Mouse (Mus musculus) thymus, adult 2 months (tissue): ENCODE measurements around the gene Cfd. TPM values are rescaled to one million over a fixed set of nuclear protein-coding genes. Genes with fewer than 3 reads are reported as not detected.

Source experiments
- DNase-seq: peaks from one replicate; pipeline ENCODE4 v3.0.0; 2021
- H3K27ac ChIP-seq: fragments of 200-500 bp; 2 replicates; pipeline ENCODE4 v1.5.1; 2012; ENCODE audit warnings: low read length, control low read depth; ENCODE audit not compliant: control insufficient read depth, insufficient read depth
- H3K27me3 ChIP-seq: fragments of 200-500 bp; 2 replicates; pipeline ENCODE4 v1.6.1; 2012; ENCODE audit warnings: mild to moderate bottlenecking, low read length, moderate library complexity, mixed read lengths; ENCODE audit not compliant: control insufficient read depth, insufficient read depth
- H3K36me3 ChIP-seq: fragments of 200-500 bp; 2 replicates; pipeline ENCODE4 v1.6.1; 2012; ENCODE audit warnings: mild to moderate bottlenecking, low read length, moderate library complexity; ENCODE audit not compliant: control insufficient read depth, insufficient read depth
- H3K4me1 ChIP-seq: fragments of 200-500 bp; replicated peaks from 2 replicates; pipeline ENCODE4 v1.6.1; 2012; ENCODE audit warnings: low read length; ENCODE audit not compliant: control insufficient read depth, insufficient read depth
- H3K4me3 ChIP-seq: fragments of 200-500 bp; 2 replicates; pipeline ENCODE4 v1.5.1; 2012; ENCODE audit warnings: mild to moderate bottlenecking, low read length, control low read depth, moderate library complexity; ENCODE audit not compliant: control insufficient read depth, insufficient read depth
- CTCF ChIP-seq: fragments of 200-500 bp; IDR thresholded peaks from 2 replicates; pipeline ENCODE4 v1.5.1; 2012; ENCODE audit warnings: mild to moderate bottlenecking, control low read depth, low read length, moderate library complexity, borderline replicate concordance; ENCODE audit not compliant: control insufficient read depth, poor library complexity, insufficient read depth; ENCODE audit errors: extremely low read depth
- POLR2A ChIP-seq: fragments of 200-500 bp; IDR thresholded peaks from 2 replicates; pipeline ENCODE4 v1.6.1; 2012; ENCODE audit warnings: mild to moderate bottlenecking, low read length, control low read depth, moderate library complexity; ENCODE audit not compliant: control insufficient read depth, poor library complexity, insufficient read depth; ENCODE audit errors: extremely low read depth
- WGBS: fragments of 180-500 bp; shearing (Covaris S2); methylation state at CpG from one replicate; pipeline ENCODE4 v1.1.7; 2018; 5-methylcytosine and 5-hydroxymethylcytosine counted together
- polyA plus RNA-seq: library from polyadenylated mRNA; depleted of rRNA; stranded (reverse); fragments of >200 nt; gene quantifications from 2 replicates; pipeline ENCODE4 v1.2.3, GENCODE M21; 2012

Cfd gene
- polyA plus RNA-seq, 1 experiment: 1,248 TPM

GRCm38 (mm10) chr10:79865189-79865601, 25.5 kb upstream of the Cfd start:
- no peaks in the 10 kb centered on the region for H3K4me1 ChIP-seq
- WGBS: 93% methylated on average over 12 of the region's 12 CpGs
- no peak for DNase-seq
- TF ChIP-seq POLR2A (no peak), CTCF (no peak)
- no peak overlapping the region for H3K27ac ChIP-seq
- peaks cover 40% of the 10 kb centered on the region for H3K36me3 ChIP-seq
- no peaks in the 10 kb centered on the region for H3K27me3 ChIP-seq
- H3K4me3 ChIP-seq: no peak overlapping the region

DNA sequence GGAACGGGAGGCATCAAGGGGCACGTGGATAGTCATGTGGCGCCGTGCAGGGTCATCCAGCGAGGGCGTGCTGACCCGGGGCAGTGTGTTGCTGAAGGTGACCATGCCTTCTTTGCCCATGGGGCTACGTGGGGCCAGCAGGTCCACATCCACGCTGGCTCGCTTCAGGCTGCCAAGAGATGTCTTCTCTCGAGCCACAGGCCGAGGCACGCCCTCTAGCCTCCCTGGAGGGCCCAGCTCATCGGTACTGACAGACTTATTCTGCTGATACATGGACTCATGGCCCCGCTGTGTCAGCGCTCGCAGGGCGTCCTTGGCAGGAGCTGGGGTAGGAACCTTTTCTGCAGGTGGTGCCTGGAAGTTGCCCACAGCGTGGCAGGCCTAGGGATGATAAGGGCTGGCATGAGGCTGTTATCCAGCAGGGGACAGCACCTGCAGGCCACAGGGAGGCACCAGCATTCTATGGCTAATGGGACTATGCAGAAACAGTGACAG, 24.8 kb upstream of the Cfd start:
- Histone ChIP-seq H3K27ac (no peak overlapping the region), H3K4me1 (no peaks in the 10 kb centered on the region), H3K36me3 (peaks cover 33% of the 10 kb centered on the region), H3K4me3 (no peak overlapping the region), H3K27me3 (no peaks in the 10 kb centered on the region)
- 87% methylated on average over 19 of the region's 19 CpGs for WGBS
- DNase-seq: no peak
- TF ChIP-seq CTCF (no peak), POLR2A (no peak)

- no peak overlapping the region for H3K4me3 ChIP-seq
- no peak for DNase-seq
- 92% methylated on average over 11 of the region's 11 CpGs for WGBS
- peaks cover 26% of the 10 kb centered on the region for H3K36me3 ChIP-seq
- TF ChIP-seq POLR2A (no peak), CTCF (no peak)
- no peaks in the 10 kb centered on the region for H3K4me1 ChIP-seq
- no peaks in the 10 kb centered on the region for H3K27me3 ChIP-seq
- no peak overlapping the region for H3K27ac ChIP-seq
Observed at GRCm38 (mm10) chr10:79866601-79867000, 24.1 kb upstream of the Cfd start.

DNA sequence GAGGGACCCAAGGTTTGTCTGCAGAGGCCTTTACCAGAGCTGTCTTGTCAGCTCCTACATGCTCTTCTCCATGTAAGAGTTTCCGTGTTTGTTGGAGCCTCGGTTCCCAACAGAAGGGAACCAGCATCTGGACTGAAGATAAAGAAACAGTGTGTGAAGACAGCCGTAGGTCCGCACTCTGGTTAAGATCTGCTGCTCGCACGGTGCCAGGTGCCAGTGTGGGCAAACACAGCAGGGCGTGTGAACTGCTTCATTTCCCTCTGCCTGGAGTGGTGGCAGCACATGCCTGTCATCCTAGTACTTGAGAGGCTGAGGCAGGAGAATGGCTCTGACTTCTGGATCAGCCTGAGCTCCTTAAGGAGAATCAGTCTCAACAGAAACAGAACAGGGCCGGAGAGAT, 18.8 kb upstream of the Cfd start:
- Histone ChIP-seq H3K27me3 (peaks cover 8% of the 10 kb centered on the region; the same call in 1 of the 2 replicates), H3K27ac (no peak overlapping the region), H3K36me3 (no peaks in the 10 kb centered on the region), H3K4me3 (no peak overlapping the region), H3K4me1 (peaks cover 16% of the 10 kb centered on the region)
- DNase-seq: no peak
- WGBS: 83% methylated on average over 8 of the region's 8 CpGs
- TF ChIP-seq POLR2A: no peak
- TF ChIP-seq CTCF: no peak

DNA sequence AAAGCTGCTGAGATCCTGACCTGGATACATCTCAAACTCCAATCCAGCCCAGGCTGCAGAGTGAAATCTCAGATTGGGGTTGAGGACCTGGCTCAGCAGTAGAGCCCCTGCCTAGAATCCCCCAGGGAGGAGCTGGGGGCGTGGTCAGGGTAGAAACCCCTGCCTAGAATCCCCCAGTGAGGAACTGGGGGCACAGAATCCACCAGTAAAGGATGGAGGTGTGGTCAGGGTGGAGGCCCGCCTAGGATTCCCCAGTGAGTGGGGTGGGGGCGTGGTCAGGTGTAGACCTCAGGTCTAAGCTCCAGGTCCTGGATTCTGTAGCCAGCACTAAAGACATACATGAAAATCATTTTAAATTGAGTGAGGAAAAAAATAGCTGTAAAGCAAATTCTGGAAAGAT, 17.8 kb upstream of the Cfd start:
- Histone ChIP-seq H3K27ac (no peak overlapping the region), H3K4me3 (no peak overlapping the region), H3K36me3 (no peaks in the 10 kb centered on the region), H3K27me3 (peaks cover 8% of the 10 kb centered on the region; the same call in 1 of the 2 replicates), H3K4me1 (peaks cover 26% of the 10 kb centered on the region)
- WGBS: 71% methylated on average over 3 of the region's 3 CpGs
- no peak for TF ChIP-seq POLR2A
- no peak for TF ChIP-seq CTCF
- DNase-seq: no peak

GRCm38 (mm10) chr10:79873313-79873712, 17.3 kb upstream of the Cfd start:
- DNase-seq: no peak
- Histone ChIP-seq H3K36me3 (no peaks in the 10 kb centered on the region), H3K4me1 (peaks cover 28% of the 10 kb centered on the region), H3K27me3 (peaks cover 8% of the 10 kb centered on the region; the same call in 1 of the 2 replicates), H3K27ac (no peak overlapping the region), H3K4me3 (no peak overlapping the region)
- TF ChIP-seq POLR2A: no peak
- TF ChIP-seq CTCF: no peak
- 10% methylated on average over 6 of the region's 6 CpGs for whole genome bisulfite sequencing
